Mouse (Mus musculus): ENCODE measurements at regions not wholly inside any gene's neighbourhood (a gene's known extent, or its start where the extent isn't known, plus 50 kb on each side); places are given as distances from the start of the nearest gene placed in this dataset.

GRCm38 (mm10) chr12:80022181-80023106 lies 90.4 kb downstream of the Zfp36l1 start:
- peaks cover 39% of the 10 kb centered on the region for H3K4me1 ChIP-seq (ENCODE audit: control insufficient read depth, insufficient read depth, low read length)
- peak overlapping the region; percentile 45 for H3K4me2 ChIP-seq
- H3K27me3 ChIP-seq (ENCODE audit: control insufficient read depth, insufficient read depth, low read length): no peaks in the 10 kb centered on the region
- 14% methylated on average over 18 of the region's 18 CpGs for WGBS (ENCODE audit: insufficient replicate concordance)
- H3K9me3 ChIP-seq (replicated peaks; ENCODE audit: control insufficient read depth, low read length): no peaks in the 10 kb centered on the region
- H3K9ac ChIP-seq (ENCODE audit: low read depth, low read length): peak overlapping the region; percentile 17
- no peak overlapping the region for H3K4me3 ChIP-seq (ENCODE audit: low read depth, low read length)
- H3K36me3 ChIP-seq (ENCODE audit: control insufficient read depth, insufficient read depth, low read length): no peaks in the 10 kb centered on the region
- H3K27ac ChIP-seq (ENCODE audit: low read depth, low read length): peak overlapping the region; percentile 3; the same call in 1 of the 2 replicates
- ATAC-seq (replicated peaks; ENCODE audit: insufficient number of reproducible peaks, low FRiP score, low TSS enrichment): no peak; the same call in 1 of the 2 replicates

GRCm38 (mm10) chr12:80021030-80021473 lies 91.8 kb downstream of the Zfp36l1 start:
- peaks cover 46% of the 10 kb centered on the region for H3K4me1 ChIP-seq (ENCODE audit: control insufficient read depth, insufficient read depth, low read length)
- no peaks in the 10 kb centered on the region for H3K9me3 ChIP-seq (replicated peaks; ENCODE audit: control insufficient read depth, low read length)
- no peaks in the 10 kb centered on the region for H3K36me3 ChIP-seq (ENCODE audit: control insufficient read depth, insufficient read depth, low read length)
- no peak overlapping the region for H3K4me3 ChIP-seq (ENCODE audit: low read depth, low read length)
- ATAC-seq (replicated peaks; ENCODE audit: insufficient number of reproducible peaks, low FRiP score, low TSS enrichment): no peak
- H3K9ac ChIP-seq (ENCODE audit: low read depth, low read length): no peak overlapping the region
- H3K27ac ChIP-seq (ENCODE audit: low read depth, low read length): no peak overlapping the region
- 34% methylated on average over 6 of the region's 6 CpGs for WGBS (ENCODE audit: insufficient replicate concordance)
- no peaks in the 10 kb centered on the region for H3K27me3 ChIP-seq (ENCODE audit: control insufficient read depth, insufficient read depth, low read length)
- no peak overlapping the region for H3K4me2 ChIP-seq

- peaks cover 47% of the 10 kb centered on the region for H3K4me1 ChIP-seq (ENCODE audit: control insufficient read depth, insufficient read depth, low read length)
- H3K9me3 ChIP-seq (replicated peaks; ENCODE audit: control insufficient read depth, low read length): no peaks in the 10 kb centered on the region
- no peaks in the 10 kb centered on the region for H3K36me3 ChIP-seq (ENCODE audit: control insufficient read depth, insufficient read depth, low read length)
- H3K27ac ChIP-seq (ENCODE audit: low read depth, low read length): peak overlapping the region; percentile 37
- no peak overlapping the region for H3K4me2 ChIP-seq
- H3K9ac ChIP-seq (ENCODE audit: low read depth, low read length): no peak overlapping the region
- 67% methylated on average over 8 of the region's 8 CpGs for WGBS (ENCODE audit: insufficient replicate concordance)
- no peak for ATAC-seq (replicated peaks; ENCODE audit: insufficient number of reproducible peaks, low FRiP score, low TSS enrichment)
- H3K4me3 ChIP-seq (ENCODE audit: low read depth, low read length): no peak overlapping the region
- H3K27me3 ChIP-seq (ENCODE audit: control insufficient read depth, insufficient read depth, low read length): no peaks in the 10 kb centered on the region
Measured at GRCm38 (mm10) chr12:80018086-80018485, 94.7 kb downstream of the Zfp36l1 start.

GRCm38 (mm10) chr12:80017376-80017929 lies 95.4 kb downstream of the Zfp36l1 start:
- H3K36me3 ChIP-seq (ENCODE audit: control insufficient read depth, insufficient read depth, low read length): no peaks in the 10 kb centered on the region
- no peak overlapping the region for H3K9ac ChIP-seq (ENCODE audit: low read depth, low read length)
- H3K9me3 ChIP-seq (replicated peaks; ENCODE audit: control insufficient read depth, low read length): no peaks in the 10 kb centered on the region
- peak overlapping the region; percentile 37 for H3K27ac ChIP-seq (ENCODE audit: low read depth, low read length)
- no peaks in the 10 kb centered on the region for H3K27me3 ChIP-seq (ENCODE audit: control insufficient read depth, insufficient read depth, low read length)
- peaks cover 44% of the 10 kb centered on the region for H3K4me1 ChIP-seq (ENCODE audit: control insufficient read depth, insufficient read depth, low read length)
- H3K4me3 ChIP-seq (ENCODE audit: low read depth, low read length): no peak overlapping the region
- ATAC-seq (replicated peaks; ENCODE audit: insufficient number of reproducible peaks, low FRiP score, low TSS enrichment): no peak
- H3K4me2 ChIP-seq: no peak overlapping the region
- 71% methylated on average over 8 of the region's 8 CpGs for WGBS (ENCODE audit: insufficient replicate concordance)

GRCm38 (mm10) chr12:80015938-80016337 lies 96.9 kb downstream of the Zfp36l1 start:
- Histone ChIP-seq H3K4me2 (no peak overlapping the region), H3K27me3 (ENCODE audit: control insufficient read depth, insufficient read depth, low read length) (no peaks in the 10 kb centered on the region), H3K36me3 (ENCODE audit: control insufficient read depth, insufficient read depth, low read length) (no peaks in the 10 kb centered on the region), H3K4me3 (ENCODE audit: low read depth, low read length) (no peak overlapping the region), H3K9me3 (replicated peaks; ENCODE audit: control insufficient read depth, low read length) (no peaks in the 10 kb centered on the region), H3K4me1 (ENCODE audit: control insufficient read depth, insufficient read depth, low read length) (peaks cover 39% of the 10 kb centered on the region), H3K27ac (ENCODE audit: low read depth, low read length) (no peak overlapping the region), H3K9ac (ENCODE audit: low read depth, low read length) (no peak overlapping the region)
- no peak for ATAC-seq (replicated peaks; ENCODE audit: insufficient number of reproducible peaks, low FRiP score, low TSS enrichment)
- WGBS (ENCODE audit: insufficient replicate concordance): 81% methylated on average over 1 of the region's 1 CpGs

GRCm38 (mm10) chr12:80014598-80014983 lies 98.2 kb downstream of the Zfp36l1 start:
- Histone ChIP-seq H3K9ac (ENCODE audit: low read depth, low read length) (no peak overlapping the region), H3K36me3 (ENCODE audit: control insufficient read depth, insufficient read depth, low read length) (no peaks in the 10 kb centered on the region), H3K4me1 (ENCODE audit: control insufficient read depth, insufficient read depth, low read length) (peaks cover 36% of the 10 kb centered on the region), H3K4me3 (ENCODE audit: low read depth, low read length) (no peak overlapping the region), H3K27me3 (ENCODE audit: control insufficient read depth, insufficient read depth, low read length) (no peaks in the 10 kb centered on the region), H3K4me2 (peak overlapping the region; percentile 12), H3K9me3 (replicated peaks; ENCODE audit: control insufficient read depth, low read length) (no peaks in the 10 kb centered on the region), H3K27ac (ENCODE audit: low read depth, low read length) (0 out of 2 replicates have a peak overlapping the region, but pooled peaks have one; percentile 6)
- ATAC-seq (replicated peaks; ENCODE audit: insufficient number of reproducible peaks, low FRiP score, low TSS enrichment): no peak
- 57% methylated on average over 7 of the region's 7 CpGs for WGBS (ENCODE audit: insufficient replicate concordance)

GRCm38 (mm10) chr12:80013904-80014597 lies 98.8 kb downstream of the Zfp36l1 start:
- ATAC-seq (replicated peaks; ENCODE audit: insufficient number of reproducible peaks, low FRiP score, low TSS enrichment): no peak

GRCm38 (mm10) chr12:80013577-80013903 lies 99.3 kb downstream of the Zfp36l1 start:
- Histone ChIP-seq H3K4me2 (no peak overlapping the region), H3K27me3 (ENCODE audit: control insufficient read depth, insufficient read depth, low read length) (no peaks in the 10 kb centered on the region), H3K4me3 (ENCODE audit: low read depth, low read length) (no peak overlapping the region), H3K9me3 (replicated peaks; ENCODE audit: control insufficient read depth, low read length) (no peaks in the 10 kb centered on the region), H3K27ac (ENCODE audit: low read depth, low read length) (no peak overlapping the region), H3K36me3 (ENCODE audit: control insufficient read depth, insufficient read depth, low read length) (no peaks in the 10 kb centered on the region), H3K9ac (ENCODE audit: low read depth, low read length) (no peak overlapping the region), H3K4me1 (ENCODE audit: control insufficient read depth, insufficient read depth, low read length) (peaks cover 36% of the 10 kb centered on the region)
- no peak for ATAC-seq (replicated peaks; ENCODE audit: insufficient number of reproducible peaks, low FRiP score, low TSS enrichment)
- 80% methylated on average over 6 of the region's 6 CpGs for WGBS (ENCODE audit: insufficient replicate concordance)

More at GRCm38 (mm10) chr12:80013904-80014597, 98.8 kb downstream of the Zfp36l1 start:
- Histone ChIP-seq H3K4me1 (ENCODE audit: control insufficient read depth, insufficient read depth, low read length) (peaks cover 36% of the 10 kb centered on the region), H3K27ac (ENCODE audit: low read depth, low read length) (0 out of 2 replicates have a peak overlapping the region, but pooled peaks have one; percentile 6), H3K4me2 (peak overlapping the region; percentile 12), H3K36me3 (ENCODE audit: control insufficient read depth, insufficient read depth, low read length) (no peaks in the 10 kb centered on the region), H3K9ac (ENCODE audit: low read depth, low read length) (no peak overlapping the region), H3K9me3 (replicated peaks; ENCODE audit: control insufficient read depth, low read length) (no peaks in the 10 kb centered on the region), H3K27me3 (ENCODE audit: control insufficient read depth, insufficient read depth, low read length) (no peaks in the 10 kb centered on the region), H3K4me3 (ENCODE audit: low read depth, low read length) (no peak overlapping the region)
- 32% methylated on average over 14 of the region's 14 CpGs for WGBS (ENCODE audit: insufficient replicate concordance)

Data from heart, embryonic 11.5 days (tissue).